Mouse (Mus musculus) olfactory bulb, adult 2 months (tissue): Measurements from ENCODE around the gene Kcnj15. TPM values are rescaled to one million over a fixed set of nuclear protein-coding genes. Genes with fewer than 3 reads are reported as not detected.

Source experiments
- H3K27ac ChIP-seq: fragments of 200-500 bp; 2 replicates; pipeline ENCODE4 v1.5.1; 2012; ENCODE audit warnings: low read depth, low read length; ENCODE audit not compliant: insufficient read depth
- H3K4me1 ChIP-seq: fragments of 200-500 bp; 2 replicates; pipeline ENCODE4 v1.6.1; 2012; ENCODE audit warnings: low read length; ENCODE audit not compliant: control insufficient read depth, insufficient read depth
- H3K4me3 ChIP-seq: fragments of 200-500 bp; 2 replicates; pipeline ENCODE4 v1.5.1; 2012; ENCODE audit warnings: mild to moderate bottlenecking, low read depth, low read length, moderate library complexity; ENCODE audit not compliant: insufficient read depth
- CTCF ChIP-seq: fragments of 200-500 bp; IDR thresholded peaks from 2 replicates; pipeline ENCODE4 v1.5.1; 2012; ENCODE audit warnings: low read depth, mild to moderate bottlenecking, low read length, moderate library complexity; ENCODE audit not compliant: insufficient read depth
- POLR2A ChIP-seq: fragments of 200-500 bp; IDR thresholded peaks from 2 replicates; pipeline ENCODE4 v1.6.1; 2012; ENCODE audit warnings: mild to moderate bottlenecking, low read depth, low read length, moderate library complexity; ENCODE audit not compliant: insufficient read depth
- WGBS: fragments of 180-500 bp; shearing (Covaris S2); methylation state at CpG from one replicate; pipeline ENCODE4 v1.1.7; 2018; 5-methylcytosine and 5-hydroxymethylcytosine counted together
- polyA plus RNA-seq: library from polyadenylated mRNA; stranded (reverse); fragments of >200 nt; gene quantifications from 2 replicates; pipeline ENCODE4 v1.2.4, GENCODE M21; 2012; ENCODE audit warnings: low replicate concordance; ENCODE audit not compliant: missing spikeins, insufficient read depth, insufficient read length

The Kcnj15 gene
- polyA plus RNA-seq, 1 experiment = not detected

DNA sequence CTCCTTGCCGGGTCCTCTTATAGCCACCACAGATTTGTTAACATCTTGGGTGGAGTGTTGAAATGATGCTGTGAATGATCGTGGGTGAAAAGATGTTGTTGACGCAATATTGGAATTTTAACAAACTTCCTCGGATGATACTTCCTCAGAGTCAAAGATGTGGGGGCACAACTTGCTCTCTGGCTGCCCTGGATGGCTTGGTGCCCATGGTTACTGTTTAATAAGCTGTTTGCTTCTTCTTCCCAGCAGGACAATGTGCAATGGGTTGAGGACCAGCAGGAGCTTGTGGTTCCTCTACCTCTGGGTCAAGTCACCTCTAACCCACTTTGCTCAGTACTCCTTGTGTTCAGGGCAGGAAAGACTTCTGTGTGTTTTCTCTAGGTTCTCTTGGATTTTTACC lies 15.2 kb upstream of the Kcnj15 start:
- WGBS = 84% methylated on average over 4 of the region's 4 CpGs
- no peak overlapping the region for H3K4me3 ChIP-seq
- H3K4me1 ChIP-seq = no peaks in the 10 kb centered on the region
- no peak overlapping the region for H3K27ac ChIP-seq
- TF ChIP-seq CTCF = no peak
- no peak for TF ChIP-seq POLR2A

DNA sequence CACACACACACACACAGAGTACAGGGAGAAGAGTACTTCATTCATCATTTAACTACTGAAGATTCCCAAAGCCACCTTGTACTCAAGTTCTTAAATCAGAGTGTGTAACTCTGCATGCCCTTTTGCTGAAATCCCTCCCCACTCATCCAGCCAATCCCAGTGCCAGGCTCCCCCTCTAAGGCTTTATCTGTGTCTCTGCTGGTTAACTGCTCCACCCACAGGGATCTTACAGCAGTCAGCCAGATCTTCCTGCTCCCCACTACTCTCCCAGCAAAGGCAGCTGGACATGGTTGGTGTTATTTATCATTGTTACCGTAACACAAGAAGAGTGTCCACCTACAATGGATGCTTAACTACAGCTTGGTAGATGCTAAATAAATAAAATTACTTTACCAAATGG lies 14.0 kb upstream of the Kcnj15 start:
- no peak overlapping the region for H3K27ac ChIP-seq
- H3K4me3 ChIP-seq = no peak overlapping the region
- TF ChIP-seq CTCF (no peak), POLR2A (no peak)
- WGBS = 90% methylated on average over 1 of the region's 1 CpGs
- H3K4me1 ChIP-seq = no peaks in the 10 kb centered on the region

DNA sequence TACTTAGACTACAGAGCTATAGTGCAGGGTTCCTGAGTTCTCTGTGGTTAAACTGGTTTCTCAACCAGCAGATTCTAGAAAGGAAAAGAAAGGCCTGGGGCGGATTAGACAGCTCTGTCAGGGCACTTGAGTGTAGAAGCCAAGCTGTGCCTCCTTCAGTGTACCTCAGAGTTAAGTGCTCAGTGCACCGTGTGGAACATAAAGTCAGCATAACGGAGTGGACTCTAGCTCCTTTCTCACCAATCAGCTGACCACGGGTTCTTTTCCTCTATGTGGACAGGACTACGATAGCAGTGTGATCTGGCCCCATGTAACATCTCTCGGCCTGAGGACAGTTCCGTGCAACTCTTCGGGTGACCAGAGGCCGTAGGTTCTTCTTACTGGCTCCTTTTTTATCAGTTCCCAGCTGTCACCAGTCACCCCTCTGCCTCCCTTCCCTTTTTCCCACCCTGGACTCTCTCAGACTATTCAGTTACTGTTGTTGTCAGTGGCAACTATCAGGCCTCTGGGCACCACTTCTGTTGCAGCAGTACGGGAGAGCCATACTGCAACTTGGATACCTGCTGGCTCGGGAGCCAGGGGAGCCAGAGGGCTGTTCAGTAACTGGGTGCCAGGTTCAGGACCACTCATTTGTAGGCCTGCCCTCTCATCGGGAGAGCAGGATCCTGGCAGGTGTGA lies 12.6 kb upstream of the Kcnj15 start:
- H3K27ac ChIP-seq = no peak overlapping the region
- TF ChIP-seq POLR2A (no peak), CTCF (no peak)
- no peak overlapping the region for H3K4me3 ChIP-seq
- 94% methylated on average over 12 of the region's 12 CpGs for WGBS
- no peaks in the 10 kb centered on the region for H3K4me1 ChIP-seq

DNA sequence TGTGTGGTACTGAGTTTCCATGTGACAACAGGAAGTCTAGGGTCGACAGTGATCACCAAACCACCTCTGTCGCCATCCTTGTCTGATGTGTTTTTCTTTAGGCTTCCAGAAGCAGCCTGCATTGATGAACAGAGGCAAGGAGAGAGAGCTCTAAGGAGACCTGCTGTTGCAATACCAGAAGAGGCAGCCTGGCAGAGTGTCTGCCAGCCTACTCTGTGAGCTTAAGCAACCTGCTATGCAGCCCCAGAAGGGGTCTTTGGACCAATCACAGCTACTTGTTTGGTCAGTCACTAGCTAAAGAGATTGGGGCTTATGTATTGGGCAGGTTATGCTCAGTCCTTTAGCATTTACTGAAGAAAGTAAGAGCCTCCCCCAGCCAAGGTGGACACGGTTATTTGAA lies 11.9 kb upstream of the Kcnj15 start:
- H3K27ac ChIP-seq = no peak overlapping the region
- 91% methylated on average over 3 of the region's 3 CpGs for WGBS
- no peak overlapping the region for H3K4me3 ChIP-seq
- no peak for TF ChIP-seq POLR2A
- no peak for TF ChIP-seq CTCF
- no peaks in the 10 kb centered on the region for H3K4me1 ChIP-seq

- H3K27ac ChIP-seq = no peak overlapping the region
- no peak overlapping the region for H3K4me3 ChIP-seq
- 82% methylated on average over 5 of the region's 5 CpGs for WGBS
- H3K4me1 ChIP-seq = no peaks in the 10 kb centered on the region
- TF ChIP-seq POLR2A (no peak), CTCF (no peak)
These were observed 8.7 kb upstream of the Kcnj15 start for GRCm38 (mm10) chr16:95248646-95249045.

DNA sequence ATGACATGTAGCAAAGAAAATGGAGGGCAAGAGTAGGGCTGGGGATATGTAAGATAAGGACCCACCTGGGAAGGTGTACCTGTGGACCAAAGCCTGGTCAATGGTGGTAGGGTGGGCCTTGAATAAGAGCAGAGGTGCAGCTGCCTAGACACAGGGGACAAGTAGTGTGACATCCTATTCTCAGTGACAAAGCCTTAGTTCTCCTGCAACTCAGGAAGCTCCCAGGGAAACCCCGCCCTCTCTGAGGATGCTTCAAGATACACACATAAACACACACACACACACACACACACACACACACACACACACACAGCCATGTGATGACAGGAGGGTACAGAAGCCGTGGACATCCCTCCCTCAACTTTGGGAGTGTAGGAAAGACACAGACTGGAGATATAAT lies 710 bp upstream of the Kcnj15 start:
- H3K4me1 ChIP-seq = no peaks in the 10 kb centered on the region
- TF ChIP-seq POLR2A (no peak), CTCF (no peak)
- no peak overlapping the region for H3K27ac ChIP-seq
- 75% methylated on average over 2 of the region's 2 CpGs for WGBS
- no peak overlapping the region for H3K4me3 ChIP-seq

- H3K4me3 ChIP-seq = no peak overlapping the region
- no peak for TF ChIP-seq CTCF
- TF ChIP-seq POLR2A = no peak
- H3K27ac ChIP-seq = no peak overlapping the region
- 70% methylated on average over 4 of the region's 4 CpGs for WGBS
- no peaks in the 10 kb centered on the region for H3K4me1 ChIP-seq
These were observed 742 bp downstream of the Kcnj15 start for GRCm38 (mm10) chr16:95258100-95258499.

DNA sequence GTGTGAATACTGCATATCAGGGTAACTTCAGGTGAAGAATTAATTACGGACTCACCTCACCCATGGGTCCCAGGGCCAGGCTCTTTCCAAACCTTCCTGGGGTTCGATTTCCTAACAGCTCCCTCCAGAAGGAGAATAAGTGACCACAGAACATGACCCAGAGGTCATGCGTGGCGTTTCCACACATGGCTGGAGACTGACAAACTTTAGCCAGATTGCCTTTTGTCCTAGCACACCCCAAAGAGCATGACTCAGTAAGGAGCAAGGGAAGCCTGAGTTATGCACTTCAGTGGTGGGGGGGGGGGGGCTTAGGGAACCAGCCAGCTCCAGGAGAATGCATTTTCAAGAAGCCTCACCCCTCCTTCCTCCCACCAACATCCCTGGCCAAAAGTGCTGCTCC lies 2.1 kb downstream of the Kcnj15 start:
- no peak overlapping the region for H3K4me3 ChIP-seq
- 83% methylated on average over 4 of the region's 4 CpGs for WGBS
- no peak overlapping the region for H3K27ac ChIP-seq
- TF ChIP-seq CTCF = no peak
- no peak for TF ChIP-seq POLR2A
- no peaks in the 10 kb centered on the region for H3K4me1 ChIP-seq

DNA sequence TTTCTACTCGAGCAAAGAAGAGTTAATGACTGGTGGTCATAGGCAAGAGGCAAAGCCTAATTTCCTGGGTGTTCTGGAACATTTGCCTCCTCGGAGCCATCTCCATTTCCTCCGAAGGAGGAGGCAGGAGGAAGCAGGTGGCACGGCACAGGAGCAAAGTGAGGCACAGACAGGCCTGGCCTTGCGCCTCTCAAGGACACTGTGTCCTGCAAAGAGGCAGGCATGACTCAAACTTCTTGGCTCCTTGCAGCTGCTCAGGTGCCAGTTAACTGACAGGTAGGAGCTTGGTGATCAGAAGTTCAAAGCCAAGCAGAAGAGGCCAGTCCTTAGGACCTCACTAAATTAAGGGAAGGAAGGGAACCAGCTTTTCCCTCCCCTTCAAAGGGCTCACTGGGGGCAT lies 3.3 kb downstream of the Kcnj15 start:
- H3K27ac ChIP-seq = no peak overlapping the region
- TF ChIP-seq POLR2A (no peak), CTCF (no peak)
- H3K4me1 ChIP-seq = no peaks in the 10 kb centered on the region
- WGBS = 80% methylated on average over 5 of the region's 5 CpGs
- H3K4me3 ChIP-seq = no peak overlapping the region

- WGBS = 91% methylated on average over 4 of the region's 4 CpGs
- H3K27ac ChIP-seq = no peak overlapping the region
- TF ChIP-seq POLR2A (no peak), CTCF (no peak)
- no peaks in the 10 kb centered on the region for H3K4me1 ChIP-seq
- H3K4me3 ChIP-seq = no peak overlapping the region
These were observed 4.4 kb downstream of the Kcnj15 start for GRCm38 (mm10) chr16:95261807-95262206.
